Mouse (Mus musculus): ENCODE results near the gene Aldh4a1. TPM values are rescaled to one million over a fixed set of nuclear protein-coding genes. Genes with fewer than 3 reads are reported as not detected.

The Aldh4a1 gene
- polyA plus RNA-seq, 1 experiment from 2014 or later: 12.9 TPM

DNA sequence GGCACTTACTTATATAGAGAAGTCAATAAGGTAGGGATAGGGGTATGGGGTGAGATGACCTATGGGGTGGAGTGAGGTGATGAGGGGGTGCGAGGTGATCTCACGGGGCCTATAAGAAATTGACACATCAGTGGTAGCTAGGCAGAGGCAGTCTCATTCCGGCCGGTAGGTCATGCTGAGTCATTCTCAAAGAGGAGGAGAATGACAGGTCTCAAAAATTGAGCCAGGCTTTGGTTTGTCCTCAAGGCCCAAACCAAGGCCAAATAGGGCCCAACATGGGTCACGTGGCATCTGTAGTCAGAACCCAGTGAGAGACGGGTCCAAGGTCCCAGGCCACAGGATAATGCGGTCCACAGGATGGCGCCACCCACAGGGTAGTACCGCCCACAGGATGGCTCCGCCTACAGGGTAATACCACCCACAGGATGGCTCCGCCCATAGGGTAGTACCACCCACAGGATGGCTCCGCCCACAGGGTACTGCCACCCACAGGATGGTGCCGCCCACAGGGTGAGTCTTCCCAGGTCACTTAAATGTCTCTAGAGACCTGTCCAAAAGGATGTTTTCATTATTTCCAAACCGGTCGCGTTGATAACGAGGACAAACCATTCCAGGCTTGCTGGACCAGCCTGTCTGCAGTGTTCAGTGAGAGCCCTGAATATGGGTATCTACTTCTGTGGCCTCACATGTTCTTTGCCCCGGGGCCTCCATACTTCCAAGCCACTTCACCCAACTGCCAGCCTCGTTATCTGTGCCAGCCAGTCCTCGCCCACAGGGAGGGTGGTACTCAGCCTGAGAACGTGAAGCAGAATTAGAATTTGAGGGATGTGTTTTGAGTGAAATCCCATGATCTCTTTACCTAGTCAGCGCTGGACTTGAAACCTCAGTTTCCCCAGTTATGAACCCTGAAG, 61.3 kb downstream of the Aldh4a1 start:
- no peaks in the 10 kb centered on the region for H3K27me3 ChIP-seq (ENCODE audit: control insufficient read depth, insufficient read depth, low read length)
- TF ChIP-seq EP300 (optimal IDR thresholded peaks at IDR 0.05) (no peak), CTCF (IDR thresholded peaks at IDR 0.05; ENCODE audit: low read depth) (no peak)
- no peak overlapping the region for H3K4me3 ChIP-seq (ENCODE audit: low read depth, low read length)
- DNase-seq (ENCODE audit: low spot score) (peak; percentile 27), ATAC-seq (ENCODE audit: low FRiP score, low TSS enrichment) (peak; percentile 16; the same call in 1 of the 2 replicates)
- no peak overlapping the region for H3K27ac ChIP-seq (replicated peaks)
- H3K36me3 ChIP-seq (ENCODE audit: control insufficient read depth, insufficient read depth, low read length): no peaks in the 10 kb centered on the region
- H3K4me2 ChIP-seq (replicated peaks; ENCODE audit: low read depth): no peak overlapping the region
- no peak overlapping the region for H3K9ac ChIP-seq (ENCODE audit: low read length)
- 77% methylated on average over 22 of the region's 22 CpGs for WGBS
- no peaks in the 10 kb centered on the region for H3K4me1 ChIP-seq (replicated peaks; ENCODE audit: control insufficient read depth, insufficient read depth)
- H3K9me3 ChIP-seq (ENCODE audit: control insufficient read depth, low read length): no peaks in the 10 kb centered on the region; the same call in 1 of the 2 replicates

DNA sequence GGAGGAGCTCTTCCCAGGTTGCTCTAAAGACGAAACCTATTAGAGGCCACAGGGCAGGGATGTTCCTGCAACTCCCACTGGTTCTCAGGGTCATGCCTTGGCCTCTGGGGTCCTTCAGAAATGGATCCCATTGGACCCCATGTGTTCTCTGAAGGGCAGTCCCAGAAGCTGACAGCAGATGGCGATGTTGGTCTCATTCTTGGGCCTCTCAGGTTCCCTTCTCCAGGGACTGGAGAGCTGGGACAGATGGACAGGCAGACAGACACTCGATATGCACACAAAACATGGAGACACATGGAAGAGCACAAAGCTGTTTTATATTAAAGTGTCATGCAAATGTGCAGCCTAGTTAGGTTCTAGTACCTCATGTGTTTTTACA, 62.0 kb downstream of the Aldh4a1 start:
- no peaks in the 10 kb centered on the region for H3K9me3 ChIP-seq (ENCODE audit: control insufficient read depth, low read length)
- 18% methylated on average over 3 of the region's 3 CpGs for WGBS
- no peaks in the 10 kb centered on the region for H3K27me3 ChIP-seq (ENCODE audit: control insufficient read depth, insufficient read depth, low read length)
- peak; percentile 71 for DNase-seq (ENCODE audit: low spot score)
- H3K4me2 ChIP-seq (replicated peaks; ENCODE audit: low read depth): no peak overlapping the region
- no peaks in the 10 kb centered on the region for H3K36me3 ChIP-seq (ENCODE audit: control insufficient read depth, insufficient read depth, low read length)
- H3K27ac ChIP-seq (replicated peaks): no peak overlapping the region
- H3K4me3 ChIP-seq (ENCODE audit: low read depth, low read length): no peak overlapping the region
- TF ChIP-seq EP300 (optimal IDR thresholded peaks at IDR 0.05) (no peak), CTCF (IDR thresholded peaks at IDR 0.05; ENCODE audit: low read depth) (peak; percentile 87)
- no peak for ATAC-seq (ENCODE audit: low FRiP score, low TSS enrichment)
- no peaks in the 10 kb centered on the region for H3K4me1 ChIP-seq (replicated peaks; ENCODE audit: control insufficient read depth, insufficient read depth)
- no peak overlapping the region for H3K9ac ChIP-seq (ENCODE audit: low read length)

GRCm38 (mm10) chr4:139688058-139688457, 65.4 kb downstream of the Aldh4a1 start:
- H3K4me2 ChIP-seq (replicated peaks; ENCODE audit: low read depth): no peak overlapping the region
- H3K4me3 ChIP-seq (ENCODE audit: low read depth, low read length): no peak overlapping the region
- H3K27ac ChIP-seq (replicated peaks): no peak overlapping the region
- H3K36me3 ChIP-seq (ENCODE audit: control insufficient read depth, insufficient read depth, low read length): no peaks in the 10 kb centered on the region
- no peak overlapping the region for H3K9ac ChIP-seq (ENCODE audit: low read length)
- H3K27me3 ChIP-seq (ENCODE audit: control insufficient read depth, insufficient read depth, low read length): no peaks in the 10 kb centered on the region
- no peak for TF ChIP-seq EP300 (optimal IDR thresholded peaks at IDR 0.05)
- no peak for TF ChIP-seq CTCF (IDR thresholded peaks at IDR 0.05; ENCODE audit: low read depth)
- no peaks in the 10 kb centered on the region; the same call in 1 of the 2 replicates for H3K4me1 ChIP-seq (replicated peaks; ENCODE audit: control insufficient read depth, insufficient read depth)
- WGBS: 38% methylated on average over 9 of the region's 9 CpGs
- peak; percentile 56 for DNase-seq (ENCODE audit: low spot score)
- peak; percentile 72; the same call in 1 of the 2 replicates for ATAC-seq (ENCODE audit: low FRiP score, low TSS enrichment)
- H3K9me3 ChIP-seq (ENCODE audit: control insufficient read depth, low read length): no peaks in the 10 kb centered on the region

DNA sequence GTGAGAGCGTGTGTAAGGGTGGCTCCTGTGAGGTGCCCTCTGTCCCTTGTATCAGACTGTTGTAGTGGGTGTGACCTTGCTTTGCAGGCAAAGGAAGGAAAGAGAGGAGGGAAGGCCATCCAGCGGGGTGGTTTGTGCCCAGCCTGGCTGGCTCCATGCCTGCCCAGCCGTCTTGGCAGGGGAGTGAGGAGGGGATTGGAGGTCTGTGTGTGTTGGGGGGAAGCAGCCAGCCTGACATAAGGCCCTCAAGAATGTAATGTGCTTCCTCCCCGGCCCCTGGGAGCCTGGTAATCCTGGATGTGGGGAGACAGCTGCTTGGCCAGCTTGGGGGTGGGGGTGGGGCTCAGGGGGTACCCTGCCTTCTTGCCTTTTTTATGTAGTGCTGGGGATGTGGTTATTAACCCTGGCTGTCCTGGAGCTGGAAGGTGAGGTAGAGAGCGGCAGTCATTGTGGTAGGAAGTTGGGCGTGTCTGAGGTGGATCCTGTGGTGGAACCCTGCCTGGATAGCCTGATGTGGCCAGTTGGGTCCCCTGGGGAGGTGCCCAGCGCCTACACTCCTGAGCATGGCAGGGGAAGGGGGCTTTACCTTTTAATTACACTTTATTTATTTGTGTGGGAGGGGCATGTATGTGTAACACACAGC, 67.1 kb downstream of the Aldh4a1 start:
- Histone ChIP-seq H3K9ac (ENCODE audit: low read length) (no peak overlapping the region), H3K9me3 (ENCODE audit: control insufficient read depth, low read length) (no peaks in the 10 kb centered on the region), H3K36me3 (ENCODE audit: control insufficient read depth, insufficient read depth, low read length) (no peaks in the 10 kb centered on the region), H3K4me1 (replicated peaks; ENCODE audit: control insufficient read depth, insufficient read depth) (no peaks in the 10 kb centered on the region; the same call in 1 of the 2 replicates), H3K4me3 (ENCODE audit: low read depth, low read length) (no peak overlapping the region), H3K27me3 (ENCODE audit: control insufficient read depth, insufficient read depth, low read length) (no peaks in the 10 kb centered on the region), H3K27ac (replicated peaks) (no peak overlapping the region), H3K4me2 (replicated peaks; ENCODE audit: low read depth) (no peak overlapping the region)
- TF ChIP-seq EP300 (optimal IDR thresholded peaks at IDR 0.05) (no peak), CTCF (IDR thresholded peaks at IDR 0.05; ENCODE audit: low read depth) (no peak)
- WGBS: 36% methylated on average over 7 of the region's 7 CpGs
- DNase-seq (ENCODE audit: low spot score) (peak; percentile 25), ATAC-seq (ENCODE audit: low FRiP score, low TSS enrichment) (no peak; the same call in 1 of the 2 replicates)

GRCm38 (mm10) chr4:139693315-139693714, 70.6 kb downstream of the Aldh4a1 start:
- Histone ChIP-seq H3K4me3 (ENCODE audit: low read depth, low read length) (no peak overlapping the region), H3K27me3 (ENCODE audit: control insufficient read depth, insufficient read depth, low read length) (no peaks in the 10 kb centered on the region), H3K4me2 (replicated peaks; ENCODE audit: low read depth) (no peak overlapping the region), H3K27ac (replicated peaks) (no peak overlapping the region), H3K9ac (ENCODE audit: low read length) (no peak overlapping the region), H3K9me3 (ENCODE audit: control insufficient read depth, low read length) (no peaks in the 10 kb centered on the region), H3K36me3 (ENCODE audit: control insufficient read depth, insufficient read depth, low read length) (no peaks in the 10 kb centered on the region), H3K4me1 (replicated peaks; ENCODE audit: control insufficient read depth, insufficient read depth) (no peaks in the 10 kb centered on the region; the same call in 1 of the 2 replicates)
- no peak for ATAC-seq (ENCODE audit: low FRiP score, low TSS enrichment)
- DNase-seq (ENCODE audit: low spot score): no peak
- 53% methylated on average over 5 of the region's 5 CpGs for WGBS
- TF ChIP-seq EP300 (optimal IDR thresholded peaks at IDR 0.05) (no peak), CTCF (IDR thresholded peaks at IDR 0.05; ENCODE audit: low read depth) (no peak)
